Mouse (Mus musculus): ENCODE measurements around the gene Npc1l1. TPM values are rescaled to one million over a fixed set of nuclear protein-coding genes. Genes with fewer than 3 reads are reported as not detected.
"Not testable (repeated sequence)": the region's sequence is repeated elsewhere in the genome, so short reads cannot be mapped to it uniquely, and the experiment has no call there.

Npc1l1 gene
- total RNA-seq (2021) = under 1 TPM in 1 of 2 experiments, not detected in 1; 0.06 TPM
- long read RNA-seq, experiment 1 = 0 reads
- long read RNA-seq, experiment 2 = 0 reads

DNA sequence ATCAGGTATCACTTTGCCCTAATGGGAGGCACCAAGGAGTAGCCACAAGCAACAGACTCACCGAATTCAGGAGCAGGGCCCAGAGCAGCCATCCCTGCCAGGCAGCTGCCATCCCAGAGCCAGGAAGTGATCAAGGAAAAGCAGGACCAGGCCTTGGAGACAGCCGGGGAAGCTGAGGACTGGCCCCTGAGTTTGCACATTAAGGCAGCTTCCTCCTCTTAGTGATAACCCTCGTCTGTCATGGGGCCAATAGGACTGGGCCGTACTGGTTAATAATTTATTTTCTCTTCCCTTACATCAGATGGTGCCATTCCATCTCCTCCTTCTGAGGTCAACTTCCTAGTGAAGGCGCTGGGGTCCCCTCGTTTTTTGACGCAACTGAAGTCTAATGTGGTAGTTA lies at the start of gene Npc1l1:
TSS of gene Npc1l1 (minus strand) at position 132 of the 400 bp plus-strand sequence.
- DNase-seq (ENCODE audit: low spot score in 2 of 2) = no peak

- DNase-seq (ENCODE audit: low spot score in 2 of 2) = no peak
Measured at GRCm38 (mm10) chr11:6276466-6276865, 46.5 kb upstream of the Npc1l1 start.

- no peak for DNase-seq (ENCODE audit: low spot score in 2 of 2)
Measured at GRCm38 (mm10) chr11:6275094-6275484, 45.1 kb upstream of the Npc1l1 start.

- peak; percentile 93 to 99 for DNase-seq (ENCODE audit: low spot score in 2 of 2)
Measured at GRCm38 (mm10) chr11:6274387-6275093, 44.6 kb upstream of the Npc1l1 start, which contains the start of gene Tmed4. TSS of gene Tmed4 (minus strand) at chr11:6274870.

DNA sequence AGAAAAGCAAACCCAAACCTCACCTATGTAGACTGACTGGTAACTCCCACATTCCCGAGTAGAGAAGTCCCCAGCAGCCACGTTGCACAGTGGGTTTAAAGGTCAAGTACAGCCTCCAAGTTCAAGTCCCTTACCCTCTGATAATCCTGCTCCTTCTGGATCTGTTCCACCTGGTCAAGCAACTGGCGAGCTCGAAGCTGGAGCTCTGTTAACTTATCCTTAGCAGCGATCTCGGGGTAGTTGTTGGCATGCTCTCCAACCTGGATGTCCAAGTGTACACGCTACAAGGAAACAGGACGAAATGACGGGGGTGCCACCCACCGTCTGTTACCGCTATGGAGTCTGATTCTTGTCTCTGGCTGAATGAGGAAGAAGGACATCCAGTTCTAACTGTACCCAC lies 43.7 kb upstream of the Npc1l1 start:
- DNase-seq (ENCODE audit: low spot score in 2 of 2) = no peak

DNA sequence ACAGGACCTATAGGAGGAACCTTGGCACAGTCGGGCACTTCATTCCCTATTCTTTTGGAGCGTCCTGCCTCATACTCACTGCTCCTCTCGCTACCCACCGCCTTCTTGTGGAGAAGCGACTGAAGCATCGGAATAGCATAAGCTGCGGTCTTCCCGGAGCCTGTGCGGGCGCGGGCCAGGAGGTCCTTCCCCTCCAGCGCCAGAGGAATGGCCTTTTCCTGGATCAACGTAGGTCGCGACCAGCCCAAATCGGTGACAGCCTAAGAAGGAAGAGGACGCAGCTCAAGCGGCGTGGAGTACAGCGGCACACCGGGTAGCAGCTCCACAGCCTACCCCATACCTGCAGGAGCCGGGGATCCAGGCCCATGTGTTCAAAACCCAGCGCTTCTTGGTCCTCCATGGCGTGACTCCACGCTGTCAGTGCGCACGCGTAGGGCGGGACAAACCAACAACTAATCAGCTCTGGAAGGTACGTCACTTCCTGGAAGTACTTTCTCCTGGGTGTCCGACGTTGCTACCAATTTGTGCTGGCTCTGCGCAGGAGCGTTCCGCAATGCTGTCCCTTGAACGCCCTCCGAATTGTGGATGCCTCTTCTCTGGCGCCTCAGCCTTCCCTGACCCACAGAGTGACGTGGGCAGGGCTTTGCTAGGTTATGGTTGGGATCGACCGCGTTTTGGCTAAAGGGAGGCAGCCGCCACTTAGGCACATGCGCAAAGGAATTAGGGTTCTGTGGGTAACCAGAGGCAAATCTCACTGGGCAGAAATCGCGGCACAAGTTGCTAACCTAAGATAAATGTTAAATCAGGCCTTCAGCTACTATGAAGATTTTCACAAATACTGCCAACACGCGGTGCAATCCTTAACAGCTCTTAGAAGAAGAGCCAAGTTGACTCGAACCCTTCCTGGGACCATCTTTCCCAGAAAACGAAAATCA lies 37.6 kb upstream of the Npc1l1 start, which contains the start of gene Ddx56:
TSS of gene Ddx56 (minus strand) at position 453 of the 935 bp plus-strand sequence.
- peak; percentile 60 to 80 for DNase-seq (ENCODE audit: low spot score in 2 of 2)

- no peak for DNase-seq (ENCODE audit: low spot score in 2 of 2)
Measured at GRCm38 (mm10) chr11:6266621-6267020, 36.7 kb upstream of the Npc1l1 start.

DNA sequence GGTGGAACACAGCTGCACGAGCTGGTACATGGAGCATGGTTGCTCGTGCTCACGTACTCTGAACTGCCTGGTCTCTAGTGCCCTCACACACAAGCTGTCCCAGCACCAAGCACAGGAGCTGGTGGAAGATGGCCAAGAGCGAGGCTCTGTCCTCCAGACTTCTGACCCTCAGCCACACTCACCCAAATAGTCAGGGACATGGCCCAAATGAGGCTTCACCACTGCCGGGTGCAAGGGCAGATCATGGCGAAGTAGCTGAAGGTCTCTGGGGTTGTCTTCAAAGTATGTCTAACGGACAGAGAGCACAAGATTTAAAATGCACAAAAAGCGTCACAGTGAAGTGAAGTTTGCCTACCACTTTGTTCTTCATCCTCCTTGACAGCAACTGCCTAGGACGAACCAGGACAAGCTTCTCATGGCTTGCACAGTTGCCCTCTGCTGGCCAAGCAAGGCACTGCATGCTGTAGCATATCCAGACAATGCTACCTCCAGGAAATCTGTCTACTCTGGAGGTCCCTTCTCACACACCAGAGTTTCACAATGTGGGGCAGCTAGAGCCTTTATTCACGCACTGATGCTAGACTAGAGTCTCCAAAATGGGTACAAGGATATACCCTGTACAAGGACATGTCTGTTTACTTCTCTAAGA lies 31.6 kb upstream of the Npc1l1 start:
- peak in 1 of 2 experiments; percentile 51 for DNase-seq (ENCODE audit: low spot score in 2 of 2)

DNA sequence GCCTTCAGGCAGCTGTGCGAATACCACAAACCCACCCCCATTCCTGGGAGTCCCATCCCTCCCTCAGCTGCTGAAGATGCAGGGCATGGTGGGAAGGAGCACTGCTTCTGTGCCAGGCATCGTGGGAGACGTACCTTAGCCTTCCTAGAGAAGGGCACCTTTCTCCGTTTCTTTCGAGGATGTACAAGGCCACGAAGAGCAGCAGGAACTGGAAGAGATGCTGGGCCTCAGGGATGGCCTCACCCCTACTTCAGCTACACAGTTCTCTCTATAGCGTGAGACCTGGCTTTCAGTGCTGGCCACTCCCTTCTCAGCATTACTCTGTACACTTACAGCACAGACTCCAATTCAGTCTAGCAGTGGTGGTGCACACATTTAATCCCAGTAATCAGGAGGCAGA lies 29.5 kb upstream of the Npc1l1 start:
- no peak for DNase-seq (ENCODE audit: low spot score in 2 of 2)

- no peak for DNase-seq (ENCODE audit: low spot score in 2 of 2)
Measured at GRCm38 (mm10) chr11:6256490-6257072, 26.6 kb upstream of the Npc1l1 start.

GRCm38 (mm10) chr11:6254602-6255001 lies 24.7 kb upstream of the Npc1l1 start:
- DNase-seq (ENCODE audit: low spot score in 2 of 2) = not testable (repeated sequence)

DNA sequence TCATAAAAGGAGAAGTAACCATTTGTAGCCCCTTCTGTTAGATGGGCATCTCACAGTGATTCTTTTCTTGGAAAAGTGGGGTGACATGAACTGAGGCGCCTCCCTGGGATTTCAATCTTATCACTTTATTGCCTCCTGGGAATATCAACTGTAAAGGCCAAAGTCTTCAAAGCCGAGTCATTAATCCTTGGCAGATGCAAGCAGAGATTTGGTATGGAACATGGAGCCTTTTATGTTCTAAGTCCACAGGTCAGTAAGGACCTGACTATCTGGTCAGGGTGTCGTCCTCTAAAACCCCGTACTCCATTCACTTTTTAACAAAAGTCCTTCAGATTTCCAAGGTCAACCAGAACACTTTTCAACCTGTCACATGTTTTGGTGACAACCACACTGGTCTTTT lies 22.9 kb upstream of the Npc1l1 start:
- DNase-seq (ENCODE audit: low spot score in 2 of 2) = no peak

DNA sequence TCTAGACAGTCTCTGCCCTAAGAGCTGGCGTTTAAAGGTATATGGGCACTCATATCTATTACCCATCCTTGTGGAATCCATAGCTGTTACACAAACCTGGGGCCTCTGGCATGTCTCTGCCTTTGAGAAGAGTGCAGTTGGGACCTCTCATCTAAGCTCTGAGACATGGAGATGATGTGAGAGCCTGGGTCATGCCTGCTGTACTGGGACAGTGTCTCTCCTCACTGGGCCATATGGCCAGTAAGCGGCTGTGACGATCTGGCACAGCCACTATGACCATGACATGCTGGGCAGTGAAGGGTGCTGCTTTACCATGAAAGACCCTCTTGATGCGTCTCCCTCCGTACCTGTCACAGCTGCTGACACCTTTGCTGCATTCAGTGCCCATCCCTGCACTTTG lies 22.3 kb upstream of the Npc1l1 start:
- no peak for DNase-seq (ENCODE audit: low spot score in 2 of 2)

GRCm38 (mm10) chr11:6244707-6245106 lies 14.8 kb upstream of the Npc1l1 start:
- no peak for DNase-seq (ENCODE audit: low spot score in 2 of 2)

DNA sequence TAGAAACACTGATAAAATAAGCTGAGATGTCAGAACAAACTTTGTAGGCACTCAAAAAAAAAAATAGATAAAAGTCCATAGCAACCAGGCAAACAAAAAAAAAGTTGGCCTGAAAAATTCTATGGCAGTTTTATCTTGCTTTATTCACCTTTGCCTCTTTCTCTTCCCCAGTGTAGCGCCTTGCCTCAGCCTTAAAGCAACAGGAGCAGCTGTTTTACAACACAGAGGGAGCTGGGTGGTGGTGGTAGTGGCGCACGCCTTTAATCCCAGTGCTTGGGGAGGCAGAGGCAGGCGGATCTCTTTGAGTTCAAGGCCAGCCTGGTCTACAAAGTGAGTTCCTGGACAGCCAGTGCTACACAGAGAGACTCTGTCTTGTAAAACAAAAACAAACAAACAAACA lies 3.1 kb upstream of the Npc1l1 start:
- no peak for DNase-seq (ENCODE audit: low spot score in 2 of 2)

GRCm38 (mm10) chr11:6224541-6225229 lies 5.3 kb downstream of the Npc1l1 start:
- DNase-seq (ENCODE audit: low spot score in 2 of 2) = no peak

- DNase-seq (ENCODE audit: low spot score in 2 of 2) = no peak
Measured at GRCm38 (mm10) chr11:6222187-6222586, 7.8 kb downstream of the Npc1l1 start.

GRCm38 (mm10) chr11:6219967-6220366 lies 10.0 kb downstream of the Npc1l1 start:
- DNase-seq (ENCODE audit: low spot score in 2 of 2) = no peak

DNA sequence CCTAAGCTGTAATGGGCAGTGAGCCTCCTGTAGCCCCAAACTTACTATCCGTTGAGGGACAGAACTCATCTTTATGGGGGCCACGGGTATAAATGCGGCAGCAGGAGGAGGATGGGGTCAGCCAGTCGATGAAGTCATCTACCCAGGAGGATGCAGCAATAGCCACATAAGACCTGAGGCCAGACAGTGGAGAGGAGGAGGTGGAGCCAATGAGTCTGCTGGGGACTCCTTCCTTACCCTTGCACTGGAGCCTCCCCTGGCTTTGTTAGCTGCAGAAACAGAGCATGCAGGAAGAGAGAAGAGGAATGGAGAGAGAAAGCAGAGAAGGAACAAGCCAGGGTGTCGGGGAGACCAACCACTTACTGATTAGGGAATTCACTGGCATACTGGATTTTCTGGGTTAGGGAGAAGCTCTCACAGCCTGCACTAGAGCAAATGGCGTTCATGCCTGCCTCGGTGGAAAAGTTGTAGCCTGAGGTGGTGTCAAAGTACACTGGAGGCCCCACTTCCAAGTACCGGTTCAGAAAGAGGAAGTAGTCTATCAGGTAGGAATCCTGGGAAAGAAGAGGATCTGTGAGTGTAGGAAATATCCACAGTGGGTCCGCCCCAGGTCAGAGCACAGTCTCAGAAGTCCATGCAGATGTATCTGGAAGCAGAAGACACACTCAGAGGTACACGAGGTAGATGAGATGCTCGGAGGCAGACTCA lies 11.6 kb downstream of the Npc1l1 start:
- DNase-seq (ENCODE audit: low spot score in 2 of 2) = no peak

- no peak for DNase-seq (ENCODE audit: low spot score in 2 of 2)
Measured at GRCm38 (mm10) chr11:6216834-6217233, 13.1 kb downstream of the Npc1l1 start.
